ENCODE assay signal across 31 mouse cellular contexts in genomic region chr13:110122825-110123224, GRCm38 (mm10).
"Had no signal": no experiment of that assay in that cellular context is flagged by ENCODE, and none has a peak within 500 bp of the region (broad histone marks: within the 10 kb centered on the region; RNA-seq: fewer than 3 reads in every experiment).

No protein-coding gene starts in this region.

- H3K9ac ChIP-seq: limb, embryonic 12.5 days; limb, embryonic 13.5 days; limb, embryonic 15.5 days; liver, embryonic 12.5 days; liver, embryonic 13.5 days; liver, embryonic 14.5 days; liver, embryonic 15.5 days; lung, embryonic 14.5 days; lung, embryonic 15.5 days; midbrain, embryonic 12.5 days; midbrain, embryonic 13.5 days; midbrain, embryonic 15.5 days; neural tube, embryonic 12.5 days; neural tube, embryonic 13.5 days had no signal

- DNase-seq: left cerebral cortex, postnatal 4 days; liver, embryonic 13.5 days; lung, adult 18-20 months; lung, adult 2 months; lung, embryonic 14.5 days; lung, postnatal 10 days; lung, postnatal 14 days; lung, postnatal 36 days; lung, postnatal 4 days; midbrain, embryonic 14.5 days had no signal

- H3K27me3 ChIP-seq: limb, embryonic 12.5 days; limb, embryonic 13.5 days; limb, embryonic 15.5 days; liver, embryonic 12.5 days; liver, embryonic 13.5 days; liver, embryonic 15.5 days; lung, embryonic 15.5 days; megakaryocyte, embryonic 14.5 days; midbrain, embryonic 12.5 days; midbrain, embryonic 13.5 days; midbrain, embryonic 15.5 days; neural tube, embryonic 12.5 days; neural tube, embryonic 13.5 days had no signal

- H3K4me3 ChIP-seq: left cerebral cortex, adult 2 months; limb, embryonic 10.5 days; limb, embryonic 12.5 days; limb, embryonic 13.5 days; limb, embryonic 15.5 days; liver, embryonic 12.5 days; liver, embryonic 13.5 days; liver, embryonic 15.5 days; lung, embryonic 15.5 days; megakaryocyte, embryonic 14.5 days; midbrain, embryonic 10.5 days; midbrain, embryonic 12.5 days; midbrain, embryonic 13.5 days; midbrain, embryonic 15.5 days; myocyte; neural tube, embryonic 12.5 days; neural tube, embryonic 13.5 days had no signal

- H3K36me3 ChIP-seq: limb, embryonic 10.5 days; limb, embryonic 12.5 days; limb, embryonic 13.5 days; limb, embryonic 15.5 days; liver, embryonic 12.5 days; liver, embryonic 13.5 days; liver, embryonic 15.5 days; lung, embryonic 15.5 days; midbrain, embryonic 10.5 days; midbrain, embryonic 12.5 days; midbrain, embryonic 13.5 days; midbrain, embryonic 15.5 days; neural tube, embryonic 12.5 days had no signal

- H3K27ac ChIP-seq: left cerebral cortex, adult 2 months; limb, embryonic 10.5 days; limb, embryonic 12.5 days; limb, embryonic 13.5 days; limb, embryonic 15.5 days; liver, embryonic 12.5 days; liver, embryonic 13.5 days; liver, embryonic 14.5 days; liver, embryonic 15.5 days; lung, embryonic 15.5 days; macrophage; midbrain, embryonic 10.5 days; midbrain, embryonic 12.5 days; midbrain, embryonic 13.5 days; midbrain, embryonic 15.5 days; neural tube, embryonic 12.5 days; neural tube, embryonic 13.5 days had no signal

- H3K9me3 ChIP-seq: limb, embryonic 10.5 days; limb, embryonic 12.5 days; limb, embryonic 13.5 days; limb, embryonic 15.5 days; liver, embryonic 12.5 days; liver, embryonic 13.5 days; liver, embryonic 15.5 days; lung, embryonic 15.5 days; megakaryocyte, embryonic 14.5 days; midbrain, embryonic 10.5 days; midbrain, embryonic 12.5 days; midbrain, embryonic 13.5 days; midbrain, embryonic 15.5 days; neural tube, embryonic 12.5 days; neural tube, embryonic 13.5 days had no signal

- H3K4me2 ChIP-seq: limb, embryonic 12.5 days; limb, embryonic 13.5 days; limb, embryonic 15.5 days; liver, embryonic 12.5 days; liver, embryonic 13.5 days; liver, embryonic 15.5 days; lung, embryonic 14.5 days; lung, embryonic 15.5 days; midbrain, embryonic 11.5 days; midbrain, embryonic 12.5 days; midbrain, embryonic 13.5 days; midbrain, embryonic 15.5 days; neural tube, embryonic 12.5 days; neural tube, embryonic 13.5 days had no signal

- ATAC-seq: liver, embryonic 12.5 days; lung, postnatal 0 days; midbrain, embryonic 13.5 days; midbrain, embryonic 15.5 days; midbrain, embryonic 16.5 days had no signal

- H3K4me1 ChIP-seq: limb, embryonic 12.5 days; limb, embryonic 15.5 days; liver, embryonic 12.5 days; liver, embryonic 13.5 days; liver, embryonic 15.5 days; lung, embryonic 15.5 days; megakaryocyte, embryonic 14.5 days; midbrain, embryonic 10.5 days; neural tube, embryonic 12.5 days had no signal
